Mouse (Mus musculus) urinary bladder, postnatal 36 days (tissue): Measurements from ENCODE around the gene Dstyk.

Experiments
- DNase-seq, 2 experiments: peaks; one replicate each; pipeline ENCODE4 v3.0.0; 2022; ENCODE audit warnings: low spot score in 2 of 2, mixed read lengths in 1 of 2

The Dstyk gene

GRCm38 (mm10) chr1:132417319-132418251 is at the start of gene Dstyk:
Gene Dstyk (plus strand): TSS chr1:132417555.
- peak; percentile 87 to 93 for DNase-seq

- peak; percentile 83 to 84 for DNase-seq
Measured at GRCm38 (mm10) chr1:132367692-132368506, 49.5 kb upstream of the Dstyk start.

- DNase-seq, result no peak
Measured at GRCm38 (mm10) chr1:132370681-132371173, 46.6 kb upstream of the Dstyk start.

DNA sequence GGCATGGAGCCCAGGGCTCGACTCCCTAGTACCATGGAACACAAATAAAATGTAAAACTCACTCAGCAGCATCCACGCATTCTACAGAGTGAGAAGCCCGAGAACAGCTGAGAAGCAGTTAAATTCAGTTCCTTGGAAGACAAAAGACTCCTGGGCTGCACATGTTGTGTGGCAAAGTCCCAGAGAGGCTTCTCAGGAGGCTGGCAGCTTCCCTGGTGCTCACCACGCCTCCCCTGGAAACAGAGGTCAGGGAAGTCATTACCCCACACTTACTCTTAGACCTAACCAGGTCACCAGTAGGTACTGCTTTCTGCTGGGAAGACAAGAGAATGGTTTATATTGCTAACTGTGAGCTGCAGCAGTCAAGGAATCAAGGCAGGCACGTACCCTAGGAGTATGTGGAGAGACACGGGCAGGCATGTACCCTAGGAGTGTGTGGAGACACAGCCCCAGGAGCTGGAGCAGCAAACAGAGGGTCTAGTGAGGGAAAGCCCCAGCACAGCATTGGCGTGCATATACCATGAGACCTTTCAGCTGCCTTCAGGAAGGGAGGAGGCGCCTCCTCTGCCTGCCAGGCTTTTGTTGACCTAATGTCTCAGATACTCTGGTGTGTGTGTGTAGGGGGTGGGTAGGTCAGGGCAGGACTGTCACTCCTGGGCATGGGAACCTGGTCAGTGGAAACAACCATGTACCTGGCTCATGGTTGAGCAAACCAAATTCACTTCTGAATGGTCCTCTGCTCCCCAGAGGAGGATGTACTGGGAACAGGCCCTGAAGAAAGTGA is 45.9 kb upstream of the Dstyk start:
- DNase-seq, result no peak

- DNase-seq, result no peak
Measured at GRCm38 (mm10) chr1:132372354-132372753, 45.0 kb upstream of the Dstyk start.

DNA sequence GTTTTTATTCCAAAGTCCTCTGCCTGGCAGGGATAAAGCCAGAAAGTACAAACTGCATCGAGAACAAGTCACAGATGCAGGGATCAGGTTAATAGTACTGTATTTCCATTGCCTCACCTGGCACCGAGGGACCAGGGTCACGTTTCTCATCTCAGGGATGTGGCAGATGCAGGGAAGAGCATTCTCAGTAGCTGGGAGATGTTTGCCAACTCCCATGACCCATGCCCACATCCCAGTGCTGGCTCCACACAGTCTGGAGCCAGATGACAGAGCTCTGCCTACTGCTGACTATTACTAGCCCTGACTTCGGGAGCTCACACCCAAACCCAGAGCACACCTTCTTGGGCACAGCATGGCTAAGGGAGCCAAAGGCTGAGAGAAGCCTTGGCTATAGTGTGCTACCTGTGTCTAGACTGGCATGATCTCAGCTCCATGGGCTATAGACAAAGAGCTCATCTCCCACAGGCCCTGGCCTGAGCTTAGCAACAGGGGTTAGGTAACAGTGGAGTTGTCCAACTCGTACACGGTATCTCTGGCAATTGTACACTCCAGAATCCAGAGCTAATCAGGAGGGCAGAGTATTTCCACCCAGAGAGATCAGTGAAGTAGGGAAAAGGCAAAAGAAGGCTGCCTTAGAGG is 44.3 kb upstream of the Dstyk start:
- no peak for DNase-seq

DNA sequence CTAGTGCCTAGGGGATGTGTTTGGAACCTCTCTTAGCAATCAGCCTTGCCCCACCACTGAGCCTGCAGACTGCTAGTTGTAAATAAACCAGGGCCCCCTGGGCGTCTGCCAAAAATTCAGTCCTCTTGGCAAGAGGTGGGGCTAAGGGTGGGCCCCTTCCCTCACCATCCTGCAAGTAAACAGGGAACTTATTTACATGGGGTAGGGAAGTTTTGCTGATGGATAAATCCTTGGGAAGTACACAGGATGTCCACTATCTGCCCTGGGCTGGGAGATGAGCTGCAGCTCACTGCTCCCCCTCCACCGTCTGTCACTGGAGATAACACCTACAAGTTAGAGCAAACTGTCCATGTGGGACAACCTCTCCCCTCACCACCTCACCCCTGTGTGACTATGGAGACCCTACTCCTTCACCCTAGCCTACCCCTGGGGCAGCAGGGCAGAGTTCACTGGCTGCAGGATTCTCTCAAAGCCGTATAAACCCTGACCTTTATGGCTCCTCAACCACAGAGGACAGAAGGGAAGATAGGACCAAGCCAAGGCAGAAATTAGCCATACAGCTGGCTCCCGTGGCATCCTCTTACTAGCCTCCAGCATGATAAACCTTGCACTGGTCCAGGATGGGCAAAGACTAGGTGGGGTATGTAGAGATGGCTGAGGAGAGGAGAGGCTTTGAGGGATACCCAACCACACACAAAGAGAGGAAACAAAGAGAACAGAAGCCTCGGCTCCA is 43.0 kb upstream of the Dstyk start:
- DNase-seq, result no peak

DNA sequence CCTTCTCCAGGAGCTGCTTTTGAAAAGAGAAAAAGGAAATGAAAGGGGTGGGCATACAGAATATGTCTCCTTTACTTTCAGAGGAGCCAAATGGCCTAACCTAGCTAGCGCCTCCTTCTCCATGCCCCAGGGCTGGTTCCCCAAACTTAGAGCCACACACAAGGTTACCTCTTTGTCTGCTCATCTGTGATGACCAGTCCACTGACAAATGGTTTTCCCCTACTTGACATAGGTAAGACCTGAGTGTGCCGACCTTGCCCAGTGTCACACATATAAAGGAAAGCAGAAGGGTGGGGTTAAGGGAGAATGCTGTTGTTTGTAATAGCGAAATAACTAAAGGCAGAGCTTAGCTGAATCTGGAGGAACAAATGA is 42.5 kb upstream of the Dstyk start:
- DNase-seq, result no peak

DNA sequence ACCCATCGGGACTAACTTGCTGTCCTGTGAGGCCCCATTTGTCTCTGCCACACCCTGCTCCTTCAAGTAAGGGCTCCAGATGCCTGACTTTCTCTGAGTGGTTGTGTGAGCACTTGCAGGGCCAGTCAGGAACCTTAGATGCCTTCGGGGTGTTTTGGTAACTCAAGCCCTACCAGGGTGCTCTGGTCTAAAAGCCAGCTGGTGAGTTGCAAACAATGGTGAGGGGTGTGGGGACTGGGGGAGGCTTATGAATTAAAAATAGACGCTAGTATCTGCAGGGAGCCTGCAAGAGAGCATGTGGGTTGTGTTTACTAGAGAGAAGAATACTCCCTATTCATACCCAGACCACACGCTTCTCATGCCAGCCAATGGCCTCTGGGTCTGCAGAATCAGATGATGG is 42.1 kb upstream of the Dstyk start:
- DNase-seq, result no peak

- DNase-seq, result no peak
Measured at GRCm38 (mm10) chr1:132376211-132377054, 40.9 kb upstream of the Dstyk start.

DNA sequence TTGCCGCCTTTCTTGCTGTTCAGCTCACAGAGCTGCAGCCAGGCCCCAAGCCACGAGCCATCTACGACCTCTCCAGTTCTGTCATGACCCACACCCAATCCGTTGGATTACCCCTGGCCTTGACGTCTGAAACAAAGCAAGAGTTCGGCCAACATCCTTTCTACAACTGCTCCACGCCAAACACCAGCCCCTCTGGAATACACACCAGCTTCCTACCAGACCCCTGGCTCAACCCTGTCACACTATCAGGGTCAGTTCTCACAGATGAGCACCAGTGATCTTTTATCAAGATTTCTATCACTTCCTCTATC is 40.3 kb upstream of the Dstyk start:
- DNase-seq, result no peak

DNA sequence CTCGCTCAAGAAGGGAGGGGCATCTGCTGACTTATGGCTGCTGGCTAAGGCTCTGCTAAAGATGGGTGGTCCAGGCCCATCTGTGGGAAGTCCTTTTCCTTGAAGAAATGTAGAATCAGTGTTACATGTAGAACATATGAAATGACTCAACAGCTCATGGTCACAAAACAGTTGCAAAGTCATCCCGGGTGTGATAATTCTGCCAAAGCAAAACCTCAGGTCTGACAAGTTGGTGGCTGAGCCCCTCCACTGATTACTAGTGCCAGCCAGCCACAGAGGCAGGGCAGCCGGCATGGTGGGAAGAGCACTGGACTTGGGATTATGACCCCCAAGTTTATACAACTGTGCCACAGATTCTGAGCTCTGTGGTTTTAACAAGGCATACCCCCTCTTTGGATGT is 39.5 kb upstream of the Dstyk start:
- DNase-seq, result no peak

DNA sequence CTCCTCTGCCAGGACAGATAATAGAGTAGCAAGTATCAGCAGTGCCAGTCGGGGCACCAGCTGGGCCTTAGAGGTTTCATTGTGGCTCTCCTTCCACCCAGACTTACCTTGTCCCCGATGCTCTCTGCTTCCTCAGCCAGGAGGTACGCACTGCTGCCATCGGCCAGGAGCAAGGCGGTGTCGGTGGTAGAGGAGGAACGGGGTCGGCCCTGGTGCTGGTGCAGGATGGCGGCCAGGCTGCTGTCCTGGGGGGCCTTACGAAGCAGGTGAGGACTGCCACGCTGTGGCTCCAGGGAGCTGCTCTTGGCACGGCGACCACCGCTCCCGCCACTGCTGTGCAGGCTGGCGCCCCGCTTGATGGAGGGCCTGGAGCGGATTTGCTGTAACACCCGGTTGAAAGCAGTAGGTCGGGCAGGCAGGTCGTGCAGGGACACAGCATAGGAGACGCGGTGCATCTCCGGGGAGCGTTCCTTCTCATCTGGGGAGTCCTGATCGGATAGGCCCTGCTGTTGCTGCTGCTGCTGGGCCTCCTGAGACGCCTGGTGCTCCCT is 36.7 kb upstream of the Dstyk start:
- DNase-seq, result no peak

DNA sequence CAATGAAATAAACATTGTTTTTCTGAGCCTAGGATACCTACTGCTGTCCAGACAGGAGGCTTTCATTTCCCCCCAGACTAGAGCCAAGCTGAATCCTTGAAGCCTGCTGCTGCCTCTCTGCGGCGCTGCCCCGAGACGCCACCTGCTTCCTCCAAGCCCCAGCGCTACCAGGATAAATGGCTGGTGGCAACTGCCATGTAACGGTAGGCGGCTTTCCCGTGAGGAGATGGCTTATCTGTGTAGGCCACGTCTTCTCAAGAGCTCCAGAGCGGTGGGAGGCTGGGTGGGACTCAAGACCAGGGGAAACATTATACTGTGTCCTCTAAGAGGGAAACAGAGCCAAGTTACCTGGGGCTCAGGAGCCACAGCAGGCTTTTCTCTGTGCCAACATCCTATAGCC is 35.4 kb upstream of the Dstyk start:
- no peak for DNase-seq

DNA sequence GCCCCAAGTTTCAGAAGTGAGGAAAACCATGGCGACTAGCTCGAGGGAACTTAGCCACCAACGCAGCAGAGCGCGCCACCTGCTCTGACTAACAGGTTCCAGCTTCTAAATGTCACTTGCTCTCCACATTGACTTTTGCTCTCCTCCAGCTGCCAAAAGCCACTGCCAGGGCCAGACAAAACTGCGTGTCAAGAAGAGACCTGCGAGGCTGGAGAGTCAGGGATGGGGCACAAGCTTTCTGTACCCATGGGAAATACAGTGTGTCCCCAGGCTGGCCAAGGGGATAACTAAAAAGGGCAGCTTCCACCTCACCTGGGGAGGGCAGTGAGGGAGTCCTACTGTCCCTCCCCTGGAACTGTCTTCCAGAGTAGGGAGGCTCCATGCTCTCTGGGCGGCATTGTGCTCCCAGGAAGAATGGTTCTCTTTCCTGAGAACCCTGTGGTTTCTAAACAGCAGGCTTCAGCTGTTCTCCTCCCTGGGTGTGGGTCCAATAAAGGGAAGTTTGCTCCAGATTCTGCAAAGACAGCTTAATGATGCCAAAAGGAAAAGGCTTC is 33.3 kb upstream of the Dstyk start:
- DNase-seq, result no peak

DNA sequence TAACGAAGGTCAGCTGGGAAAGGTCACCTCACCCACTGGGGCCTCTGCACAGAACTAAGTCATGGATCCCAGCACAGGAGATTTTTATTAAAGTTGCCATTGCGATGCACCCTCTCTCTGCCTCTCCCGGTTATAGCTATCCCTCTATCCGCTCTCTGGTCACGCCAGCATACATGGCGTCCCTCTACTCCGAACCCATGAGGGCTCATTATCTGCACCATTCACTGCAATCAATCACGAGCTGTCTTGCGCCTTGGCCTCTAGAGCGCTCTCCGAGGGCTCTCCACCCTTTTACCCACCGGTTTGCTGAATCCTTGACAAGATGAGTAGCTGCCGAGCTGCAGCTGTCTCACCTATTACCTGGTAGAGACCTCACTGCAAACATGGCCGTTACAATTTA is 32.1 kb upstream of the Dstyk start:
- no peak for DNase-seq

DNA sequence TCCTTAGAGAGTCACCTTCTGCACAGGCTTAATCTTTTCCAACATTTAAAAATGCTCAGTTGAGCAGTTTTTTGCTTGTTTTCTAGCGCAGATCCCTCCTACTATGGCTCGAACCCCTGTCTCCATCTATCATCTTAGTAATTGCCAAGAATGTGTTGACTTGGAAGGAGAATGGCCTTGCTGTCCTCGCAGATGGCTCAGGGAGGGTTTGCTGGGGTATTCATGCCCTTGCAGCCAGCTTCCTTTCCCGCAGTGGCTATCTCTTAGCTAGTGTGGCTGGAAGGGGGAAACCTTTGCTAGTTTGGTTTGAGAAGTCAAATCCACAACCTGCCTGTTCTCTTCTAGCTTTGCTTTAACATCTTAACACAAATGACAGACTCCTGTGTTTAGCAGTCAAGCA is 31.6 kb upstream of the Dstyk start:
- no peak for DNase-seq

DNA sequence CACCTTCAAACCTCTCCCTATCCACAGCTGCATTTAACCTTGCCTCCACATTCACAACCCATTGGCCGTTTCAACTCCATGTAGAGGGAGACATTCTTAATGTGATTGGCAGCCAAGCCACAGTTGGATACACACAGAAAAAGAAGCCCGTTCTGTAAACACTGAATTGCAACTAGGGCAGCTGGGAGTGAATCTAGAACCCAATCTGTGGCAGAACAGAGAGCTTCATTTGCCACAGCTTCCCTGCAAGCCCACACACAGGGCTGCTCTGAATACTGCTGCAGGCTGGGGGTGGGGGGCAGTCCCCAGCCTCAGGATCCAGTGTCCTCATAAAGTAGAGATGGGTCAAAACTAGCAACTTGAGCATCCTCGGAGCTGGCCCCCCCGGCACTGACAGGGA is 31.1 kb upstream of the Dstyk start:
- DNase-seq, result no peak

GRCm38 (mm10) chr1:132387943-132388342 is 29.4 kb upstream of the Dstyk start:
- DNase-seq, result no peak
